Mouse (Mus musculus): ENCODE results near the gene Srcin1.
A peak's percentile ranks its signal among the peaks of the same experiment; 100 is the strongest.

The Srcin1 gene

DNA sequence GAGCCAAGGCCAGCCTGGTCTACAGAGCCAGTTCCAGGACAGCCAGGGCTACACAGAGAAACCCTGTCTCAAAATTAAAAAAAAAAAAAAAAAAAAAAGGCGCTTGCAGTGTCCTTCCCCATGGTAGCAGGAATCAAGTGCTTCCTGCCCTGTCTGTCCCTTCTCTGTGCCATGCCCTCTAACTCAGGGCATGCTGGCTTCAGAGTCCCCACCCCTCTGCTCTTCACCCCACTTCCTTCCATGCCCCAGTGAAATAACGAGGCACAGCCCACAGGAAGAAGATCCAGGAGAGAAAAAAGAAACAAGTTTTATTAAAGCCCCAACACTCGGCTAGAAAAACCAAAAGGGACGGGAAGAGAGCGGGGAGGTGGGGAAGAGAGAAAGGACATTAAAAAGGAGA lies 66.9 kb downstream of the Srcin1 start:
- DNase-seq (ENCODE audit: low spot score in 2 of 2) = no peak

DNA sequence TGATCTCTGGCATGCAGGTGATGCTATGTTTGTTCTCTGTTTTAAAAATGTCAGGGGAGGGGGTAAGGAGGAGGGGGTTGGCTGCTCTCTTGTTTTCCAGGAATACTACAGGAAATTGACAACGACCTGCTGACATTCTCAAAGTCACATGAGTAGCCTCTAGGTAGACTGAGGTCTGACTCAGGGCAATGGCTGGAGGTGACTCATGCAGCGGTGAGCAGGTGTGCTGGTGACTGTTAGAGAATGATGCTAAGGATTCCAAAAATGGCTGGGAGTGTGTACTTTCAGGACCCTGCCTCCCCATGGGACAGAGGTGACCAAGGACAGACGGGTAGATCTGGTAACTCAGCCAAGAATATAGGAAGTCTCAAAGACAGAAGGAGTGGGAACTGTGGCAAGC lies 67.8 kb downstream of the Srcin1 start:
- no peak for DNase-seq (ENCODE audit: low spot score in 2 of 2)

DNA sequence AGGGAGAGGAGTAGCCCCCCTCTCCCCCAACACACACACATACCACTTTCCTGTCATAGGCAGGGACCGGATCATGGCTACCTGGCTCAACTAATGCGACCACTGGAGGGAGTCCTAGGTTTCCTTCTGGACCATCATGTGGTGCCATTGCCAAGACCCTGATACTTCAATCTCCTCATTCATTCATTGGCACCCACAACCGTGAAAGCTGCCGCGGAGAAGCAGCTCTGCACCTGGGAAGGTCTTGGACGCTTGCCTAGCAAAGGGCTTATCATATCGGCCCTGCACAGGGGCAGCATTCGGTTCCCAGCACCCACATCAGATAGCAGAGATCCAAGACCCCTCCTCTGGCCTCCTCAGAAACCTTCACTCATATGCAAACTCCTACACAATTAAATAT lies 69.7 kb downstream of the Srcin1 start:
- no peak for DNase-seq (ENCODE audit: low spot score in 2 of 2)

DNA sequence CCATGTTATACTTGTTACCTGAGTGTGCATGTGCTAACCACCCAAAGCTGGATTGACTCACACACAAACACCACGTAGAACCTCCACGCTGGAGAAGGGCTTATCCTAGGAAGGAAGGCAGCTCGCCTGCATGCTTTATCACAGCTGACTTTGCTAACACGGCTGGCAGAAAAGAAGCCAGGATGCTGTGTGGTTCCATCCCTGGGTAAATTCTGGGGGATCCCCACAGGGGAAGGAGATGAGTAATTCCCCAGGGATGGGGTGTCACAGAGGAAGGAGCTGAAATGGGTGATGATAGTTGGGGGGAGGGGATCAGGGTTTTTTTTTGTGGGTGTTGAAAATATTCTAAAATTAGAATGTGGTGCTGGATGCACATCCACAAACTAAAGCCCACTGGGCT lies 70.2 kb downstream of the Srcin1 start:
- DNase-seq (ENCODE audit: low spot score in 2 of 2) = no peak

GRCm38 (mm10) chr11:97502846-97503245 lies 73.1 kb downstream of the Srcin1 start:
- no peak for DNase-seq (ENCODE audit: low spot score in 2 of 2)

DNA sequence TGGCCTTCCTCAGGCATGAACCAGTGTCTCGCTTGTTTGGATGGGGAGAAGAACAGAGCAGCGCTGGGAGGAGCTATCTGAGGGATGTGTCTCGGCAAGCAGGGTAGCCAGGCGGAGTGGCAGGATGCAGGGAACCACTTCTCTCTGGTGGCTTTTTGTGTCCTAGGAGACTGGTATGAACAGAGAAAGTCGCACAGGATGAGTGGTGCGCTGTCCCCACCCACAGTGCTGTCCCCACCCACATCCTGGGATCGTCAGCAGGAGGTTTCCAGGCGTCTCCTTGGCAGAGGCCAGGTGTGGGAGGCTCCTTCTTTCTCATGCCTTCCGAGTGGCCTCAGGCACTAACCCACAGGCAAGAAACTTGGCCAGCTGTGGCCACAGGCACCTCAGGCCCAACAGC lies 73.6 kb downstream of the Srcin1 start:
- no peak for DNase-seq (ENCODE audit: low spot score in 2 of 2)

- no peak for DNase-seq (ENCODE audit: low spot score in 2 of 2)
These were observed 75.1 kb downstream of the Srcin1 start for GRCm38 (mm10) chr11:97500720-97501448.

DNA sequence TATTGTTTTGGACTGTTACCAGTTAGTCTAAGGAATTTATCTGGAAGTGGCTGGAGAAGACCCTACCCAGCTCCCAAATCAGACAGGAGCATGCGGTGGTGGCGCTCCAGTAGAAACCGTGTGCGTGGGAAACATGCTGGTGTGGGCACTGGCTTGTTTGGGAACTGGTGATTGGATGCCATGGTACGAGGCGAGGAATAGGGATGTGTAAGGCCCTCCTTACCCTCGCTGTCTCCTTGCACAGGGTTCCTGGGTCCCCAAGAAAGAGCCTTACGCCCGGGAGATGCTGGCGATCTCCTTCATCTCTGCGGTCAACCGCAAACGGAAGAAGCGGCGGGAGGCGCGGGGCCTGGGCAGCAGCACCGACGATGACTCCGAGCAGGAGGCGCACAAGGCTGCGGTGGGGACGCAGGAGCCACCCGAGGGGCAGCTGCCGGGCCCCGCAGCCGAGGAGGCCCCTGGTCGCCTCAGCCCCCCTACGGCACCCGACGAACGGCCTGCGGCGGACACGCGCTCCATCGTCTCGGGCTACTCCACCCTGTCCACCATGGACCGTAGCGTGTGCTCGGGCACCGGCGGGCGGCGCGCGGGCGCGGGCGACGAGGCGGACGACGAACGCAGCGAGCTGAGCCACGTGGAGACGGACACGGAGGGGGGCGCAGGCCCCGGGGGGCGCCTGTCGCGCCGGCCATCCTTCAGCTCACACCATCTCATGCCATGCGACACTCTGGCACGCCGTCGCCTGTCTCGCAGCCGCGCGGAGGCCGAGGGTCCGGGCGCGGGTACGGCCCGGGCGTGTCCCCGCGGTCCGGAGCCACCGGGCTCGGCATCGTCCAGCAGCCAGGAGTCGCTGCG lies 75.9 kb downstream of the Srcin1 start, which contains the start of gene 4933428G20Rik:
TSS of gene 4933428G20Rik (minus strand) at position 476 of the 855 bp plus-strand sequence.
- DNase-seq (ENCODE audit: low spot score in 2 of 2) = no peak

DNA sequence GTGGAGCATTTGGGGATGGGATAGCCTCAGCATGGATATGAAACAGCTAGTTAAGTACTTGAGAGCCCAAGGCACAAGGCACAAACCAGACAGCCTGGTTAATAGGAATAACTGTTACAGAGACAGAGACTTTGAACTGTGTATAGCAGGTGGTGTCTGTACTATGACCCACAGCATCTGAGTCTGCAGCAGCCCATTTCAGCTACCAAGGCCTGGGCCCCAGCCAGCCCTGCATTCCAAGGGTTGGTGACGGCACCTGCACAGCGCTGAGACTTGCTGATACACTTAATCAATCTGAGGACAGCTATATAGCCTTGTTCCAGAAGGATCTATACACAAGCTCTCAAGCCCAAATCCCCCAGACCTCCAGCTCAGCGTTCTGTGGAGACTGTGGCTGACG lies 78.4 kb downstream of the Srcin1 start:
- DNase-seq (ENCODE audit: low spot score in 2 of 2) = no peak

DNA sequence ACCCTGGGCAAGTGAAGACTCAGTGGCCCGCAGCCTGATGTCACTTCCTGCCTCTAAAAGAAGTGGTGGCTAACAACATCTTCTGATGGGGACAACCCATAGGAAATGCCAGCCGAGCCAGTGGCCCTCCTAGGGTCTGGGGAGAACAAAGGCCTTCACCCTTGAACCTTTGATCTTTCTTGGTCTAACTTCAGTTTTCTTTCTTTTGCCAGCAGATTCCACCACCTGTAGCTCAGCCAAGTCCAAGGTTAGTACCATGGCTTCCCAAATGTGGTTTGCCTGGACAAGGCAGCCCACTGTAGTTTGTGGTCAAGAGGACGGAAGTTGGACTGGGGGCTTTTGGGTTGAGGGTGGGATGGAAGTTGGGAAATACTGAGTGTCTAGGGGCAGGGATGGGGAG lies 83.2 kb downstream of the Srcin1 start:
- DNase-seq (ENCODE audit: low spot score in 2 of 2) = no peak

DNA sequence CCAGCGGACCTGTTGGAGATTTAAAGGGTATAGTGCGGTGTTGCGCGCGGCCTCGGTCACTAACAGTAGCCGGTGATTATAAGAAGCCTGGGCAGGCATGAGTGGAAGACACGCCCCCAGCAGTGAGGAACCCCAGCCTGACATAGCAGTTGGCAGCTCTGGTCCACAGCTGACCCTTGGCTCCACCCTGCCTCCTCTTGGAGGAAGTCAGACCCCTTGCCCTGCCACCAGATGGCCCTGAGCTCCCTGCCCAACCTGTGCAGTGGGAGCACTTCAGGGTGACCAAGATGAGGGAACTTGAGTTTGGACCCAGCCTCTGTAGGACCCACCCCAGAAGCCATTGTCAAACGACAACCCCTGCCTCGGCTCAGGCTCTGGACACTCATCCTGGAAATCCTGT lies 84.3 kb downstream of the Srcin1 start:
- DNase-seq (ENCODE audit: low spot score in 2 of 2) = no peak

GRCm38 (mm10) chr11:97489589-97490324 lies 86.2 kb downstream of the Srcin1 start:
- DNase-seq (ENCODE audit: low spot score in 2 of 2) = peak; percentile 32 to 57

- no peak for DNase-seq (ENCODE audit: low spot score in 2 of 2)
These were observed 88.3 kb downstream of the Srcin1 start for GRCm38 (mm10) chr11:97487656-97488055.

GRCm38 (mm10) chr11:97485661-97486060 lies 90.3 kb downstream of the Srcin1 start:
- DNase-seq (ENCODE audit: low spot score in 2 of 2) = no peak

GRCm38 (mm10) chr11:97479824-97480223 lies 96.2 kb downstream of the Srcin1 start:
- DNase-seq (ENCODE audit: low spot score in 2 of 2) = peak in 1 of 2 experiments; percentile 23

DNA sequence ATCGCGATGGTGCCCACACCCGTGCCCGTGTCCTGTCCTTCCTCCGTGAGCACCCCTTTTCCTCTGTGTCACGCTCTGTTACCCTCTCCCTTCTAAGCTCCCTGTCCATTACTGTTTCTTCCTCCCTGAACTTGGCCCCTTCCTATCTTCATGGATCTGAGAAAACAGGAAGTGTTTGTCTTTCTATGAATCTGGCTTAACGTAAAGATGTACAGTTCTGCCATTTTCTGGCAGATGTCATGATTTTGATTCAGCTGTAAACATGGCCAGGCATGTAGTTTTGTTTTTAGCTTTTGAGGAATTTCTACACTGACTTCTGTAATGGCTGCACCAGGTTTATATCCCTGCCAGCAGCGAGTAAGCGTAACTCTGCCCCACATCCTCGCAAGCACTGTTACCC lies 96.9 kb downstream of the Srcin1 start:
- DNase-seq (ENCODE audit: low spot score in 2 of 2) = no peak

DNA sequence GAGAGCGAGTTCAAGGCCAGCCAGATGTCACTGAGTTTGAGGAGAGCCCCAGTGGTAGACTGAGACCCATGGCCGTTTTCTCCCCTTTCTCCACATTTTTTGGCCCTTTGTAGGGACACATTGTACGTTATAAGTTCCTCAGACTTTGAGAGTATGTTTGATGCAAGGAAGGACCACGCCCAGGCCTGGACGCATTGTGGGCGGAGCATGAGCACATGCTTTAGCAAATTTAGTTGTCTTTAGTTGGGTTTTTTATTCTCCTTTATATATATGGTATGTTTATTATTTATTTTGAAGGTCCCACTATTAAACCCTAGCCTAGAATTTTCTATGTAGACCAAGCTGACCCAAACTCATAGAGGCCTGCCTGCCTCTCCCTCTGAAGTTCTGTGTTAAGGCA lies 97.6 kb downstream of the Srcin1 start:
- no peak for DNase-seq (ENCODE audit: low spot score in 2 of 2)

DNA sequence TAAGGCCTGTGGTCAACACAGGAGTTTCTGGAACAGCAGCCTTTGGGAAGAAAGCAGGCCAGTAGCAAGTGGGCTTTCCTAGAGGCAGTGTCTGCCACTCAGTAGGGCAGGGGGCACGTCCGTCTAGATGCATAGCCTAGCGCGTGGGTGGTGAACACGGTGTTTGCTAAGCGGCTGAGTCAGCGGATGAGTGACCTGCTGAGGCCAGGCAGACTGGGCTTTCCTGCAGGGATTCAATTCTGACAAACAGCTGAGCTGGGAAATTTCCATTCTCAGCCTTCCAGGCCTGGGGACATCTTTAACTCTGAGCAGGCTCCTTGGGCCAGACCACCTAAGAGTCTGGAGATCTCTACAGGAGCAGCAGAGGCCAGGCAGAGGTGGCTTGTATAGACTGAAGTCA lies 98.6 kb downstream of the Srcin1 start:
- DNase-seq (ENCODE audit: low spot score in 2 of 2) = no peak

DNA sequence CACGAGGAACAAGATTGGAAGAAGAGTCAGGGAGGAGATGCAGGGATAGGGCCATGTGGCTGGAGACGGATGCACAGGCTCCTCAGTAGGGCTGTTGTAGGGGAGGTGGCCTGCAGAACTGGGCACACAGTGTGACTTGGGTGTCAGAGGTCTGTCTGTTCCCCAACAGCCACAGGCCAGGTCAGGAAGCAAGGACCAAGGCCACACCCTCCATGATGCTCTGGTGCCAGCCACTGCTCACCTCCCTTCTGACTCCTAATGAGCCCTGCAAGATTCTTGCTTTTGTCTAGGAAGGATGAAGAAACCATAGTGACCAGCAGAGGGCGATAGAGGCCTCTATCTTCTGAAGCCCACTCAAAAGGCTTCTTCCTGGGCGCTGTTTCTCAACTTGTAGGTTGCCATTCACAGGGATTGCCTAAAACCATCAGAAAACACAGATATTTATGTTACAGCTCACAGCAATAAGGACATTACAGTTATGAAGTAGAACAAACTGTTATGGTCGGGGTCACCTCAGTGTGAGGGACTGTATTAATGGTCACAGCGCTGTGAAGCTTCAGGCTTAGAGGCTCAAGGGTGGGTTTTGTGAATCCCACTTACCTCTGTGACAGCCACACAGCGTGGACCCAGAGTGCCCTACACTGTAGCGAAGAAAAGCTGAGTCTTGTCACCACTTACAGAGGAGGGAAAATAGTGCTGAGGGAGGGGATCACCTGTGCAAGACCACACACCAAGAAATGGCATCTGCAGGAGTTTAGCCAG lies 99.5 kb downstream of the Srcin1 start:
- DNase-seq (ENCODE audit: low spot score in 2 of 2) = peak in 1 of 2 experiments; percentile 31

- DNase-seq (ENCODE audit: low spot score in 2 of 2) = no peak
These were observed 104.7 kb downstream of the Srcin1 start for GRCm38 (mm10) chr11:97471276-97471675.

DNA sequence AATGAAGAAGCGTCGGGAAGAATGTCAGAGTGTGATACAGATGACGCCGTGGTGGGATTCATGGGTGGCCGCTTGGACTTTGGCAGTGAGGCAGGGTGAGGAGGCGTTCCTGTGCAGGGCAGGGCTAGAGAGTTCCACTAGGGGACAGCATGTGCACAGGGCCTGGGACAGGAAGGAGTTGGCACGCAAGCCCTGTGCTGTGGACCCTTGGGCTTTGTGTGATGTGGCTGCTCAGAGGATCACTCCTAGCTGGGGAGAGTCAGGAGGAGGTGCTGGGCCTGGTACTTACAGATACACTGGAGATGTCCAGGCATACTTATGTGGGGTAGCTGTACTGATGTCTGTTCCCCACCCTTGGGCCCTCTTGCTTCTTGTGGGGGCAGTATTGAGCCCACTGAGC lies 106.2 kb downstream of the Srcin1 start:
- no peak for DNase-seq (ENCODE audit: low spot score in 2 of 2)

Measured in heart, adult 9 months (tissue).